Mouse (Mus musculus) spleen, adult 12 weeks (tissue): ENCODE data around the gene Tsnaxip1.
A peak's percentile ranks its signal among the peaks of the same experiment; 100 is the strongest.

Experiments used
- DNase-seq: peaks from one replicate; pipeline ENCODE4 v3.0.0; 2022; ENCODE audit warnings: low spot score

Tsnaxip1 gene

DNA sequence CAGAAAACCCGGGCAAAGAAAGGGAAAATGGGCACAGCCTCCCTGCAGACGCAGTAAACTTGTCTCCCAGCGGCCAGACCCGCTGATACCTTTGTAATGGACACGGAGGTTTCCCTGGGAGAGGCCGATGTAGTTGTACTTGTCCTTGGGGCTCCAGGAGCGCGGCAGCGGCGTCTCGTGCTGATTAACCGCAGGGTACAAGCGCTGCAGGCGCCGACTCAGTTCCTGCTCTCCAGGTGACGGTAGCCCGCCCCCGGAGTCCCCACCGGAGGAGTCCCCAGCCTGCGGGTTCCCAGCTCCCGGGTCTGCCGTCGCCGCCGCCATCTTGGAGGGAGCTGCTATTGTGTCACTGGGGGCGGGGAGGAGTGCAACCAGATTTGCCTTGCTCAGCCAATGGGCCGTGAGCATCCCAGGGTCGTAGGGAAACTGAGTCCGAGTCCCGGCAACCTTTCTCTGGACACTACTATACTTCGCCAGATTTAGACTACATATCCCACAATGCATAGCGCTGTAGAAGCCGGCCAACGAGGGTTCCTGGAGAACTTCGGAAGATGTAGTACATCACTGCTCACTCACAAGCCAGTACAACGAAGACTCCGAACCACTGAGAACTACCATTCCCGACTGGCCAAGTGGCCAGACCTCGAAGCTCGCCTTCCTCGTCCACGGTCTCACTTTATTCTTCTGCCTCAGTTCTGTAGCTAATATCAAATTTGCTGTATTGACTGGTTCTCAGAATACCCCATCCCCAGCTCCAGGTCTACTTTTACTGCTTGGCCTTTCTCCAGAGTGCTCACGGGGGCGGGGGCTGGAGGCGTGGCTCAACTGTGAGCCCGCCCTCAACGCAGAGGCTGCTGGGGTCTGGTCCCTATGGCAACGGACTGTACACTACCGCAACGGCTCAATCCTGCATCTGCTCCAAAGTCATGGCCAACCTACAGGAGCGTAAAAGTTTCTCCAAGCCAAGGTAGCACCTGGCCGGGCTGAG lies at the start of gene Tsnaxip1, which contains the start of gene Ranbp10:
Gene Tsnaxip1, plus strand, starts transcription at position 871 of the 988 bp plus-strand sequence.
Gene Ranbp10, minus strand, starts transcription at position 490 of the 988 bp plus-strand sequence.
- peak; percentile 94 for DNase-seq

DNA sequence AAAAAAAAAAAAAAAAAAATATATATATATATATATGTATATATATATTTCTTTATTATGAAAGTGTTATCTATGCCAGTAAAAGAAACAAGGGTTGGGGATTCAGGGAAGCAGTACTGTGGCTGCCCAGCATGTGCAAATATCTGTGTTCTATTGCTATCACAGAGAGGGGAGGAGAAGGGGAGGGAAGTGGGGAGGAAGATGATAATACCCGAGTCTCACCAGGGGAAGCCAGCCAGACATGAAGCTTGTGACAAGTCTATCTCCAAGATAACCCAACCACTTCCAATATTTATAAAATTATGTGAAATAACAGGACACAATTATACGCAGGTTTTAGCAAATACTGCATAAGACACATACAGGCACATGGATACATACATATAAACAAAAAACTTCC lies 49.7 kb upstream of the Tsnaxip1 start:
- no peak for DNase-seq

DNA sequence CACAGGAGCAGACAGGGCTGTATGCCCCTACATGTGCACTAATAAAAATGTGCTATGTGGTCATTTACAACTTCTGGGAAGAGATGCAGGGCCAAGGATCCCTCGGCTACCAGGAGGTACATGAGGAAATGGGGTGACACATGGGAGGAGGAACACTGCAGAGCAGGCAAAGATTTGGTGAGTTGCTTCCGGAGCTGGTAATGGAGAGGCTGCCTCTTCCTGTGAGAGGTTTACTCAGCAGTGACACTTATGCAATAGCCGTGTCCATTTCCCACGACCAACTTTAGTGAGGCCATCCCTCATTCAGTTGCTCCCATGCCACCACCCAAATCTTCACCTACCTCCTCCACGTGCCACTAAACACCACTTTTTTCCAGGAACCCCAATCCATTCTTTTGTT lies 47.2 kb upstream of the Tsnaxip1 start:
- no peak for DNase-seq

DNA sequence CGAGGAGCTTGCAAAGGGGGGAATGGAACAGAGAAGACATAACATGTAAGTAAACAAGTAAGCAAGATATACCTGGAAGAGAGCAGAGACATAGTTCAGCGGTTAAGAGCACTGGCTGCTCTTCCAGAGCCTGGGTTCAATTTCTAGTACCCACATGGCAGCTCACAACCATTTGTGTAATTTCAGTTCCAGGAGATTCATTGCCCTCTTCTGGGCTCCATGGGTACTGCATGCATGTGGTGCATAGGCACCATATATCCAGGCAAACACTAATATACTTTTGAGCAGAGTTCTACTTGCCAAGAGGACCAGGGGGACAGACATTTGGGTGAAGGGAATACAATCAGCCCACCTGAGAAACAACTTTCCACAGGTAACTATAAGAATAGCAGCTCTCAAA lies 39.3 kb upstream of the Tsnaxip1 start:
- DNase-seq, result peak; percentile 56

DNA sequence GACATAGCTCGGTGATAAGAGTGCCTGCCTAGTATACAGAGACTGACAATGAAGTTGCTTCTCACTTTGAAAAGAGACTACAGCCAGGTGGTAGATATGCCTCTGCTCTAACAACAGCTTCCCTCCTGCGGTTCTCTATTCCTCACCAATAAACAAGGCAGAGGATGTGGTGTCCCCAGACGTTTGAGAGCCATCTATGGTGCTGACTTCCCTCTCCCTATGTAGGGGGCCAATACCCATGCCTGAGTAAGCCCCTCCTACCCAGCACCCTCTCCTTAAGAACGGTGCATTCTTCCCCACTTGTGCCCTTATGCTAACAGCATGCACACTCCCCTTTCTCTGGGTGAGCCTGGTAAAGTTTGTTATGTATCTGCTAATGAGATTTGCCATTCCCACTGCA lies 38.6 kb upstream of the Tsnaxip1 start:
- DNase-seq, result no peak

DNA sequence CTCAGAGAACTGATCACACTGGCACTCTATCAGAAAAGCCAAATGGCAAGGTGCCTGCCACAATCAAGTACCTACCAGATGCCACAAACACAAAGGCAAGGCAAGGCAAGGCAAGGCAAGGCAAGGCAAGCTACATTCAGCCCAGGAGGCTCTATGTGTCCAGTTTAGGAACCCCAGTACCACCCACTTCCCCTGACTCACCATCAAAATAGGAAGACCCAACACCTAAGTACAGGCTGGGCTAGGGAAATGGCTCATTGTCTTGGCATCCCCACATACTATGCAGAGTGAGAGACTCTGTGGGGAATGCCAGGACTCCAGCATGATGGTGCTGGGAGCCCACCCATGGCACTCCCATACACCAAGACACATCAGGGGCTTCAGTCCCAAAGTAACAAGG lies 37.9 kb upstream of the Tsnaxip1 start:
- no peak for DNase-seq

DNA sequence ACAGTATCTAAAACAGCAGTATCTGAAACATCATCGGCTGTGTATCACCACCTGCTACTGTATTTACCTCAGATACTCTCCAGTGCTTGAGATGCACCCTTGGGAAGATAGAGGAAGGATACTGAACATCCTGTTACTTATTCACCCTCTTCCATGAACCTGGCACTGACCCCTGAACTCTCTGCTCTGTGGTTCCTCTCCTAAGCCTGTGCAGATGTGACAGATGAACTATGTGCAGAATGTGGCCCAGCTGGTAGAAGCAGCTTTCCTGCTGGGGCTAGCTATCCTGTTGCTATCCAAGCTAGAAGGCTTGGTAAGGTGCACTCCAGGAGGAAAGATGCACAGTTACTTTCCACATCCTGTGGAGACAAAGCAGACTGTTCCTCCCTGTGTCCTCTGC lies 34.2 kb upstream of the Tsnaxip1 start:
- no peak for DNase-seq

DNA sequence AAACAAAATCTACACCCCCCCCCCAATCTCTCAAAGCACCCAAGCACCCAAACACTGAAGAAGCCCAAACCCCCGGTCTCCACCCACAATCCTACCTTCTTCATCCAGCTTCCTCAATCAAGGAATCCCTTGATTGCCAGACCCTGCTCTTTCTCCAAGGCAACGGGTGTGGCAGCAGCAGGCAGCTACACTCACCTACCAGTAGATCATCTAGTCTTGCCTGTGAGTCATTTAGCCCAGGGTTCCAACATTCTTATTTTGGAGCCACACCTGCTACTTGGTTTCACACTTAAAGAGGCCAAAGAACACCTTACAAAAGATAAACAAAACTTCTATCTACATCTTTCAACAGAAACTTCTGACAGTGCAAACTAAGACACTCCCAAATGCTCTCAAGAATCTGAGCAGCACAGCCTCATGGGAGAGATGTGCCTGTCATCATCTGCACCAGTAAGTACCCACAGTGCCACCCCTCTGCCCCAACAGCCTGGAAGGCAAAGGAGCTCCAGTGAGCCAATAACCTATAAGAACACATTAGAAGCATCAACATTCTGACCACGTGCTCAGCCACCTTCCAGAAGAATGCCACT lies 33.4 kb upstream of the Tsnaxip1 start:
- DNase-seq, result no peak

DNA sequence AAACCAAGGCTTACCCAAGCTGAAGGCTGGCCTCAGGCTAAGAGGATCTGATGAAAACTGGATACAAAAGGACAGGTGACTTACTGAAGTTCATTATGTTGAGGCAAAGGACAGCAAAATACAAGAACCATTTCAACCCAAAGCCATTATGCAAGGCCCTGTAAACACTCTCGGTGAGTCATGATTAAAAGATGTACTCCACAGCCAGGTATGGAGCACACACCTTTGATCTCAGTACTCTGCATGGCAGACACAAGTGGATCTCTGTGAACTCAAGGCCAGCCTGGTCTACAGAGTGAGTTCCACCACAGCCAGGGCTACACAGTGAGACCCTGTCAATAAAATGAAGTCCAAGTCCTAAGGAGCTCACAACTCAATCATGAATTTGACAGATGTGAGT lies 31.7 kb upstream of the Tsnaxip1 start:
- no peak for DNase-seq

DNA sequence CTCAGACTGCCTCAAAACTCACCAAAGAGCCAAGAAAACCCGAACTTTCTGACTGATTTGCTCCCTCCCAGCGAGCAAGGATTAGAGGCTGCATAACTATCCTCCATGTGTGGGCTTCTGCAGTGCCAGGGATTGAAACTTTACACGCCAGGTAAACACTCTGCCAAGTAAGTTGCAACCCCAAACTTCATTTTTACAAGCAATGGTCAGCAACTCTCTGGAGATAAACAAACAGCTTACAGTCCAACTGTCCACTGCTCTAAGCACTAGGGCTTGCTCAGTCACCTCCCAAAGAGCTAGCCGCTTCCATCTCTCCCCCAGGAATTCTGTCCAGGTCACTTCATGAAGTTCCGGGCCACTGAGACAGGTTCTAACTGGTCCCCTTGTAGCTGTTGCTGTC lies 29.1 kb upstream of the Tsnaxip1 start:
- no peak for DNase-seq

DNA sequence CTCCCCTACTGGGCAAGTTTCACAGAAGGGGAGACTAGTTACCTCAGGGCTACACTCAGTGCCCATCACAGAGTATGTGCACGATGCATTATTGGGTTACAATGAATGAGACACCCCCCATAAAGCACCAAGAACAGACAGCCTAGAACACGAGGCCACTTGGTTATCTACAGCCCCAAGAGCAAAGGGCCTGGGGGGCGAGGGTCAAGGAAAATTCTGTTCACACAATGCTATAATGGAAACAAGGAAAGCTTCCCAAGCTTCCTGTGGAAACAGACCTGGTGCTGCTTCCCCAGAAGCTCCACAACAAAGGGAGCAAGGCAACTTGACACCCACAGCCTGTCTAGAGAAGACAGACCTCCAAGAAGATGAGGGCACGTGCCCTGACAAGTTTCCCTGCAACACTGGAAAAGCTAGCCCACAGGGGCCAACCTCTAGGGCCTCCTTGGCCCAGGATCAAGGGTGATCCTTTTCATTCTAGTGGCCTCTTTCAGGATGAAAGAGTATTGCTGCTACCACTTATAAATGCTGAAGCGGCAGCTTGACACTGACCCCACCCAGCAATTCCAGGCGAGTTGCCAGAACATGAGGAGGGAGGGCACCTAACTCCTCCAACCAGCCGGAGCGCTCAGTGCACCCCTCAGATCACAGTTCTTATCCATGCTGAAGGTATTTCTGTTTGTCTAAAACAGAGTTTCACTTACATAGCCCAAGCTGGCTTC lies 28.3 kb upstream of the Tsnaxip1 start:
- peak; percentile 83 for DNase-seq

DNA sequence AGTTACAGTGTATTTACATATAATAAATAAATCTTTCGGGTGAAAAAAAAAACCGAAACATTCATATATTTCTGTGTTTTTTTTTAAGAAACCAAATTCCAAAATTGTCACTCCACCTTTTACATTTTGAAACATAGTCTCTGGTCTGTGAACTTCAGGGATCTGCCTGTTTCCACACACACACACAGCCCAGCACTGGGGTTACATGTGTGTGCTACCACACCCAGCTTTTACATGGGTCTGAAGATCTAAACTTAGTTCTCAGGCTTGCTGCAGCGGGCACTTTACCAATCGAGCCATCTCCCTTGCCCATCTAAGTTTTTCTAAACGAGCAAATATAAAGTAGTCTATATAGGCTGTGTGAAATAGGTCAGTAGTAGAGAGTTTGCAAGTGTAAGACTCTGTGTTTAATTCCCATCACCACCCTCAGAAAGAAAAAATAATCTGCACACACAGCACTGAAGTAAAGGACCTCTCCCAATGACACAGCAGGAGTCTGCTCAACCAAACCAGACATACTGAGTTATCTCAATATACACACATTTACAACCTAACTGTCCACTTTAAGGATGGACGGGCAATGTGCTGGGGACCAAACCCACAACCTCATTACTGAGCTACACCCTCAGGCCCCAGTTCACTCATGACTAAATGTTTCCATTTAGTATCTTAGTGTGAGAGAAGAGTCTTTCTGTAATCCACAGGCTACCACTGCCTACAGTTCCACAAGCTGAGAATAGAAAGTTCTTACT lies 26.2 kb upstream of the Tsnaxip1 start:
- peak; percentile 52 for DNase-seq

DNA sequence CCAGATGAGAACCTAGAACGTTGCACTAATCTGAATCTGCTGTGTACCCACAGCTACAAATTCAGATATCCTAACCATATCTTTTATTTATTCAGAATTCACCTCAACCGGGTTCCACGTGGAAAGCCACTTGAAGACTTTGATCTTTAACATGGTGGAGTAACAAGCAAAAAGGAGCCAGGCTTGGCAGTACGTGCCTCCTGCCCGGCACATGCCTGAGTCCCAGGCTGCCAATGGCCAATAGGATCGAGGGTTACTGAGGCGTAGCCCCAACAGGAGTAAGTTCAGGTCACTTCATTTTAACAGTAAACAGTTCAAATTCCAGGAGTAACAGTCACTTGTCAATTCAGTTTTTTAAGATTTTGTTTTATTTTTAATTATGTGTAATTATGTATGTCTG lies 22.7 kb upstream of the Tsnaxip1 start:
- DNase-seq, result no peak

DNA sequence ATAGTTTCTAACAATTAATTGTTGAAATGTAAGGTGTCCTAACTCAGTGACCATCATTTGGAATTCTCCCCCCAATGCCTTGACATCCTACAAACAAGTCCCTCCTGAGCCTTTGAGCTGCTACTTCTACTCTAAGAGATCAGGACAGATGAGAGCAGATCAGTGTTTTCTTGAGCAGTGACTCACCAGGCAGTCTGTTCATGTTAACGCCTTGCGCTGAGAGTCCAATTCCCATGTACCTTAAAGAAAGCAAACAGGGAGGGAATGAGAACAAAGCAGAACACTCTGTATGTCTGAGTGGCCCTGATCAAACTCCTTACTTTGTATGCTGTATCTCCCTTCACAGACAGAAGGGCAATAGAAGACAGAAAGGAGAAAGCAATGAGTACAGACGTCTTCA lies 22.2 kb upstream of the Tsnaxip1 start:
- no peak for DNase-seq

DNA sequence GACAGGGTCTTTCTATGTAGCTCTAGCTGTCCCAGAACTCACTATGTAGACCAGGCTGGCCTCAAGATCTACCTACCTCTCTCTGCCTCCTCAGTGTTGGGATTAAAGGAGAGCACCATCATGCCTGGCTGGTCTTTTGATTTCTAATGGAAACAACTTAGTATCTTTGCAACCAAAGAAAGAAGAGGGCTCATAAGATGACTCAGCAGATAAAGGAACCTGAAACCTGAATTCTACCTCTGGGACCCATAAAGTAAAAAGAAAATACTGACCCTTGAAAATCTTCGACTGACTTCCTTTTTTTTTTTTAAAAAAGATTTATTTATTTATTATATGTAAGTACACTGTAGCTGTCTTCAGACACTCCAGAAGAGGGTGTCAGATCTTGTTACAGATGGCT lies 21.6 kb upstream of the Tsnaxip1 start:
- no peak for DNase-seq

DNA sequence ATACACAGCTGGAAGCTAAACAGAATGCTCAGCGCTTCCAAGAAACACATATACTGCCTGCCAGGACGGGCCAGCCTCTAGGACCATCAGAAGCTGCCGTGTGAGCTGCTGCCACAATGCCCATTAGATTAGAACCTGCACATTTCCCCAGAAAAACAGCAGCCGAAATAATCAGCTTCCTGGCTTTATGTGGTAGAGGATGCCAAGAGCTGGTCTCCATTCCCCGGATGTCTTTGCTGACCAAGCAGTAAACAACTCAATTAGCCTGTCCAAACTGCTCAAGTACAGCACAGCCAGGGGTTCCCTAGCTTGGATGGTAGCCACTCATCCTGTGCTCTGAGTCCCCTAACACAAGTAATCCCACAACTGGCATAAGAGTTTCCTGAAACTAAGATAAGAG lies 19.8 kb upstream of the Tsnaxip1 start:
- DNase-seq, result no peak

DNA sequence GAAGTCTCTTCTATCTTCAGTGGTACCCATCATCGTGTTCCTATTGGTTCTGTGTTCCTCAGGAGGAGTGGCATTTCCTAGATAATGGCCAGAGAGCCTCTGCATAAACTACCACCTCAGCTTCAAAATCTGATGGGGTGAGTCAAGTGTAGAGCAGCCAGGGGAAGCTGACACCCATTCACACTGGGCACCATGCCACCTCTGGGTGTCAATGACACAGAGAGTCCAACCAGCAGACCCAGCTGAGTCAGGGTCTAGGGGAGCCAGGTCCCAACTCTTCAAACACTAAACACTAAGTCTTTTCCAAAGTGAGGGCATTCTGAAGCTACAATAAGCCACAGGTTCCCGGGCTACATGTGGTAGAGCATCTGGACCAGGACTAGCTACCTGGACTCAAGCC lies 19.1 kb upstream of the Tsnaxip1 start:
- DNase-seq, result no peak

DNA sequence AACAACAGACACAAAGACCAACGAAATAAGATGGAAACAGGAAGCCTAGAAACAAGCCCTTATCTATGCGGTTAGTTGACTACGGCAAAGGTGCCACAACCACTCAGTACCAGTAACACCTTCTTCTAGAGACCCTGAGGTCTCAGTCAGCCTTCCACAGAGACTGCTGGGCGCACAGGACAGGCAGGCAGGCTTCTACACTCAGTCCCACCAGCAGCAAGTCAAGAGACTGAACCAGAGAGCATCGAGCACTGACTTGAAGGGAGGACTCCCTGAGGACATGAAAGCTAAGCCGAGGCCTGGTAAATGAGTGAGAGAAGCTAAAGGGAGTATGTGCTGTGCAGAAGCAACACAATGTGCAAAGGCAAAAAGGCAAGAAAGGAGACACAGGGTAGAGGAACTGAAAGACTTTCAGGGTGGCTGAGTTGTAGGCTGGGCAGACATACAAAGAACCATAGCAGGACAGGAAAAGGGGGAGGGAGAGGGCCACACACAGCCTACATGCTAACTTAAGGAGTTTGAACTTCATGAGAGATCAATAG lies 17.2 kb upstream of the Tsnaxip1 start:
- DNase-seq, result no peak

DNA sequence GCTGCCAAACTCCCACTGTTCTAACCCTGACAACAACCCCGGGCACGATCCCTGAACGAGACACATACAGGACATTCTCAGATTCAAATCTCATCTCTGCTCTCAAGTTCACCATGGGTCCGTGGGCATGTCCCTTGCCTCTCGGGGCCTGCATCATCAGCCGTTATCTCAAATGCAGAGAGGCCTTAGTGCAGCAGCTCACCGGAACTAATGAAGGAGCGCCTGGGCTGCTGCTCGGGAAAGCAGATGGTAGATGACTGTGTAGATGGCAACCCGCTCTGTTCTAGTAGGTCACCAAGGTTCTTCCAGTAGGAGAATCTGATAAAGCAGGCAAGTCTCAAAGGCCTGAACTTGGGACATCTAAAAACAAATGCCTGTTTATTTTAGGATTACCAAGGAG lies 16.5 kb upstream of the Tsnaxip1 start:
- DNase-seq, result no peak

DNA sequence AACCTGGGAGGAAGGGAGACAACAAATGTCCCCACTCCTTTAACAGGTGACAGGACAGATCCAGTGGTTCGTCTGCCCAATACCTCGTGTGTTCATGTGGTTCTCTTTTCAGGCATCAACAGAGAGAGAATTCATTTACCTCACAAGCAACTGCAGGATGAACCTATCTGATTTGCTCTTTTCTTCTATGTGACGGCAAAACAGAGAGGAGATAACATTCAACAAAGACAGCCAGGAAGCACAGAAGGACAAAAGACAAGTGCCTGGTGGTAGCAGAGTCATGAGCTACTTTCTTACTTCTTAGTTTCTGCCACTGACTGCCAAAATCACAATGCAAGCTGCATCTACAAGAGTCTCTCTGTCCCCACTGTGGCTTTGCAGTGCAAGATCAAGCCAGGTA lies 16.0 kb upstream of the Tsnaxip1 start:
- no peak for DNase-seq

DNA sequence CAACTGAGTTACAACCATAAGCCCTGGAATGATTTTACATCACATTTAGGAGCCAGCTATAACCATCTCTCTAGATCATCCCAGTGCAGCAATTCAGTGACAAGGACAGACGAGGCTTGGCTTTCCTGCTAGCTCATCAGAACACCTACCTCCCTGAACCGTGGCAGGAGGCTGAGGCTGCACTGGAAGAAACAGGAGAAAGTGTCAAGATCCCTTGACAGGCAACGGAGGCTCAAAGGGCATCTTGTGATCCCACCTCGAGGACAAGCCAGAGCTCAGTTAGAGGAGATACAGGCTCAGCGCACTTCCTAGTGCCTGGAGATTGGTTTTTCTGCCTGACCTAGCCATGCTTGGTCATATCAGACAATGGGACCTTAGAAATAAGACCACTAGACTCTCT lies 15.0 kb upstream of the Tsnaxip1 start:
- no peak for DNase-seq

DNA sequence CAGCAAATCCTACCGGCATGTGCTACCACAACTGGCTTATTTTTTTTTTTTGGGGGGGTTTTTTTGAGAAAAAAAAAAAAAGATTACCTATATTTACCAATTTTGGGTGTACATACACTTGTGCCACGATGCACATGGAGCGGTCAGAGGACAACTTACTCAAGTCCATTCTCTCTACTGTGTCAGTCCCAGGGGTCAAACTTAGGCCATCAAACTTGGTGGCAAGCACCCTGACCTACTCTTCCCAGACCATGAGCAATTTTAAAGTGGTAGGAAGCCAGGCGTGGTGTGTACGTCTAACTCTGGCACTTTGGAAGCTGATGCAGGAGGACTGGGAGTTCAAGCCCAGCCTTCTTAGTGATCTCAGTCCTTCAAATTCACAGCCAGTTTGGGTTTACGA lies 14.3 kb upstream of the Tsnaxip1 start:
- DNase-seq, result no peak
